Mouse (Mus musculus) forebrain, embryonic 16.5 days (tissue): ENCODE data around the gene Ano6. TPM values are rescaled to one million over a fixed set of nuclear protein-coding genes. Genes with fewer than 3 reads are reported as not detected.

ENCODE experiments used
- ATAC-seq: fragments of 200-750 bp; cut with Nextera tagmentation; 2 replicates; pipeline ENCODE4 v1.8.0; 2017; ENCODE audit warnings: mild to moderate bottlenecking, moderate library complexity
- H3K27ac ChIP-seq: fragments of 300-500 bp; sonication (generic); 2 replicates; pipeline ENCODE4 v1.5.1; 2014; ENCODE audit warnings: low read length, control low read depth
- H3K27me3 ChIP-seq: fragments of 300-500 bp; sonication (generic); replicated peaks from 2 replicates; pipeline ENCODE4 v1.6.1; 2014; ENCODE audit warnings: low read length; ENCODE audit not compliant: control insufficient read depth, insufficient read depth
- H3K36me3 ChIP-seq: fragments of 300-500 bp; sonication (generic); 2 replicates; pipeline ENCODE4 v1.6.1; 2014; ENCODE audit not compliant: control insufficient read depth, insufficient read depth
- H3K4me1 ChIP-seq: fragments of 300-500 bp; sonication (generic); replicated peaks from 2 replicates; pipeline ENCODE4 v1.6.1; 2014; ENCODE audit warnings: low read length; ENCODE audit not compliant: control insufficient read depth, insufficient read depth
- H3K4me2 ChIP-seq: fragments of 300-500 bp; sonication (generic); 2 replicates; pipeline ENCODE4 v1.6.1; 2014; ENCODE audit warnings: mild to moderate bottlenecking, low read length, control low read depth
- H3K4me3 ChIP-seq: fragments of 300-500 bp; sonication (generic); replicated peaks from 2 replicates; pipeline ENCODE4 v1.5.1; 2014; ENCODE audit warnings: mild to moderate bottlenecking, low read length, control low read depth
- H3K9ac ChIP-seq: fragments of 300-500 bp; sonication (generic); replicated peaks from 2 replicates; pipeline ENCODE4 v1.6.1; 2014; ENCODE audit warnings: low read depth, low read length, control low read depth
- H3K9me3 ChIP-seq: fragments of 300-500 bp; sonication (generic); 2 replicates; pipeline ENCODE4 v1.6.1; 2016; ENCODE audit warnings: low read length; ENCODE audit not compliant: control insufficient read depth
- WGBS: fragments of 180-500 bp; shearing (Covaris S2); extraction: QIAGEN DNeasy Blood & Tissue Kit; methylation state at CpG from one replicate; pipeline ENCODE4 v1.1.7; 2014; 5-methylcytosine and 5-hydroxymethylcytosine counted together
- polyA plus RNA-seq: library from polyadenylated mRNA; unstranded; fragments of >200 nt; fragmentation: Nextera tagmentation; extraction: Ambion mirVana; gene quantifications from 2 replicates; pipeline ENCODE4 v1.2.1, GENCODE M21; 2015

Gene Ano6
- polyA plus RNA-seq, 1 experiment from 2014 or later = 24.6 TPM

DNA sequence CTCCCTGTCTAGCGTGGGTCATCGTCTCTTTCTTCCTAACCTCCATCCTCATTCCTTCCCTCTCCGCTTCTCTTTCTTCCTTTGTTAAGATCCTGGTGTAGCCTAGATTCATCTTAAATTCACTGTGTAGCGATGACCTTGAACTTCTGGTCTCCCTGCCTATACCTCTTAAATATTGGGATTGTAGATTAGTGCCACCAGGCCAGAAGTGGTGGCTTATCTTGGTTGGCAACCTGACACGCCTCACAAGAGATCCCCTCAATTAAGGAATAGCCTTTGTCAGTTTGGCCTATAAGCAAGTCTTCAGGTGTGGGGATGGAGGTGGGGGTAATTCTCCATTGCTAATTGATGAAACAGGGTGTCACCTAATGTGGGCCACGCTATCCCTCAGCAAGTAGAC lies 107.8 kb downstream of the Ano6 start:
- WGBS = 98% methylated on average over 6 of the region's 6 CpGs
- H3K27me3 ChIP-seq = no peaks in the 10 kb centered on the region
- H3K27ac ChIP-seq = no peak overlapping the region
- H3K36me3 ChIP-seq = no peaks in the 10 kb centered on the region
- no peak overlapping the region for H3K4me3 ChIP-seq
- no peaks in the 10 kb centered on the region for H3K4me1 ChIP-seq
- ATAC-seq = no peak
- no peak overlapping the region for H3K4me2 ChIP-seq
- H3K9me3 ChIP-seq = no peaks in the 10 kb centered on the region
- H3K9ac ChIP-seq = no peak overlapping the region

DNA sequence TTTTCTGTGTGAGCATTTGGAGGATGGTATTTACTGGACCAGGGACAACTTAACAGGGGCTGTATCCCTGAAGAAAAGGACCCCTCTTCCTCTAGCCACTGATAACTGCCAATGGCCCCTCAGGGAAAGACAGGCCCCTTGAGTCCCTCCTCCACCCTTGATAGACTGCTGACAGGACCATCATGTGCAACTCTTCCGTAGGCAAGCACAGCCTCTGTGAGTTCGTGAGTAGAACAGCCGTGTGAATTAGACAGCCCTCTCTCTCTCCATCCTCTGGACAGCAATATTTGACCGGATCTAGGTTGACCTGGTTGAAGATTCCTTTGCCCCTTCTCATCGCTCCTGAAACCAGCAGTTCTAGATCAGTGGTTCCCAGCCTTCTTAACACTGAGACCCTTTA lies 111.8 kb downstream of the Ano6 start:
- Histone ChIP-seq H3K9ac (no peak overlapping the region), H3K4me1 (0 out of 2 replicates have a peak, but pooled peaks cover 2% of the 10 kb centered on the region), H3K36me3 (no peaks in the 10 kb centered on the region), H3K27ac (no peak overlapping the region), H3K9me3 (no peaks in the 10 kb centered on the region), H3K4me3 (no peak overlapping the region), H3K27me3 (no peaks in the 10 kb centered on the region), H3K4me2 (no peak overlapping the region)
- WGBS = 96% methylated on average over 5 of the region's 5 CpGs
- no peak for ATAC-seq

DNA sequence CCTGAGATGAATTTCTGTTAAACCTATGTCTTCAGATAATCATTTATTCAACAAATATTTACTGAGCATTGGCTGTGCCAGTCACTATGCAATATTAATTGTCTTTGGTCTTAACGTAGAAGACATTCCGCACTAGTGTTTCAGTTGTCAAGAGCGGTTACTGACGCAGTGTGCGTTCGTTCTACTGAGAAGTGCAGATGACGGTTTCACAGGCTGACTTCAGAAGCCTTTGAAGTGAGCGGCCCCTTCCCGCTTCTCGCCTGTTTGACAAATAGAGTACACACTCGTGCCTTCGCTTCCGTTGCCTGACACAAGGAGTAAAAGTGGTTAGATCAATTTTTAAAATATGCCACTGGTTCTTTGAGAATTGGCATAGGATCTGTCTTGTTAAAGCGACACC lies 113.6 kb downstream of the Ano6 start:
- Histone ChIP-seq H3K27me3 (no peaks in the 10 kb centered on the region), H3K9me3 (no peaks in the 10 kb centered on the region), H3K27ac (no peak overlapping the region), H3K4me2 (no peak overlapping the region), H3K4me1 (0 out of 2 replicates have a peak, but pooled peaks cover 2% of the 10 kb centered on the region), H3K36me3 (no peaks in the 10 kb centered on the region), H3K9ac (no peak overlapping the region), H3K4me3 (no peak overlapping the region)
- no peak for ATAC-seq
- 69% methylated on average over 14 of the region's 14 CpGs for WGBS

DNA sequence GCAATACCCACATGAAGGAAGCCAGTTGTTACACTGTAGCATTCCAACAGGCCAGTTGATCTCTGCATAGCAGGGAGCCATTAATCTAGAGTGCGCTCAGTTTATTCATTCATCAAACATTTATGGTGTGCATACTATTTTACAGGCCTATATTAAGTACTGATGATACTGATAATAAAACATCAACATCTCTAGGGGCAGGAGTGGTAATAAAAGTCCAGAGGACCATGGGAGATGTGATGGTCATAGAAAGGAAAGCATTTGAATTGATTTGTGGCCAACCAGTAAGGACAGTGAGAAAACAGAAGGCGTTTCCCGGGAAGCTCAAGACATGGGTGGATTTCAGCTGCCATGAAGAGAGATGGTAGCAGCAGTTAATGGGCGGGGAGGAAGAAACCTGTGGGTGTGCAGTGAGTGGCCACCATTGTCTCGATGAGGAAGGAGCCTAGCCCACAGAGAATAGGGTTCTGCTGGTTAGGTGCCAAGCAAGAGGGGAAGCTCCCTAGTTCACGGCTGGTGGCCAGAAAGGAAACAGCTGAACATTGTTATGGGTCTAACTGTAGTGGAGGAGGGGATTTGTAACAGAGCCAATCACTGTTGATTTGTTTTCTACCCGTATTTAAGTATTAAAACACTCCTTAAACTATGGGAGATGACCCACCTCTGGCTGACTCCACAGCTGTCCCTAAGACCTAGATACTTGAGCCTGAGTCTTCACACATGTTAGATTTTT lies 115.5 kb downstream of the Ano6 start:
- Histone ChIP-seq H3K9me3 (no peaks in the 10 kb centered on the region), H3K4me2 (no peak overlapping the region), H3K9ac (no peak overlapping the region), H3K27me3 (no peaks in the 10 kb centered on the region), H3K4me3 (no peak overlapping the region), H3K4me1 (0 out of 2 replicates have a peak, but pooled peaks cover 2% of the 10 kb centered on the region), H3K27ac (no peak overlapping the region), H3K36me3 (no peaks in the 10 kb centered on the region)
- ATAC-seq = no peak
- WGBS = 69% methylated on average over 7 of the region's 7 CpGs

DNA sequence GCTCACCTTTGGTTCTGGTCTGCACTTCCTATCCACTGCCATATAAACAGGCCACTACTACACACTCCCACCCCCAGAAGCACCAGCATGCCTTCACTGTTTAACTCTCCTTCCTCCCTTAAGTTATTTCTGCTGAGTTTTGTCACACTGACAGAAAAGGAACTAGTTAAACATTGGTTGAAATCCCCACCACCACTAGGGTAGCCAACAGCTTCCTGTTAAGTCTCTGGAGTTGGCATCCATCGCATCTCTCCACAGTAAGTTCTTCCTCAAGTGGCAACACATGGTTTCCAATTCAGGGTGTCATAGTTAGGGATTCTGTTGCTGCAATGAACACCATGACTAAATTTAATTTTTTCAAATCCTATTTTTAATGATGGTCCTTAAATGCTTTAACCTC lies 116.2 kb downstream of the Ano6 start:
- Histone ChIP-seq H3K27me3 (no peaks in the 10 kb centered on the region), H3K4me3 (no peak overlapping the region), H3K4me2 (no peak overlapping the region), H3K9me3 (no peaks in the 10 kb centered on the region), H3K4me1 (0 out of 2 replicates have a peak, but pooled peaks cover 2% of the 10 kb centered on the region), H3K27ac (no peak overlapping the region), H3K36me3 (no peaks in the 10 kb centered on the region), H3K9ac (no peak overlapping the region)
- no peak for ATAC-seq
- WGBS = 91% methylated on average over 1 of the region's 1 CpGs

DNA sequence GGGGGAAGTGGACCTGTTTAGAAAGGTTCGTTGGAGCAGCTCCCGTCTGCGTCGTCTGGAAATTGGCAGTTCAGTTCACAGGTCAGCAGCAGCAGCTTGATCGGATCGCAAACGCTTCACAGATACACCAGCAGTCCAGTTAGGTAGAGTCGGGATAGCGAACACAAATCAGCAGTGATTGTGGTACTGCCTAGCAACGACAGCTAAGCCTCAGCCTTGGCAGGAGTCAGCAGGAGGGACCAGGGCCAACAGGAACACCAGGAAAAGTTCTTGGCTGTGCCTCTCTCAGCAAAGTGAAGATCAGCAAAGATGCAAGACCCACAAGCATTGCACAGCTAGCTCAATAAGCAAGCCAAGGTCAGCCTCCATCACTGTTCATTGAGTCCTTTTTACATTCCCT lies 116.7 kb downstream of the Ano6 start:
- Histone ChIP-seq H3K4me3 (no peak overlapping the region), H3K36me3 (no peaks in the 10 kb centered on the region), H3K9ac (no peak overlapping the region), H3K4me2 (no peak overlapping the region), H3K27ac (no peak overlapping the region), H3K4me1 (0 out of 2 replicates have a peak, but pooled peaks cover 2% of the 10 kb centered on the region), H3K9me3 (no peaks in the 10 kb centered on the region), H3K27me3 (no peaks in the 10 kb centered on the region)
- ATAC-seq = peak; percentile 71; the same call in 1 of the 2 replicates
- 62% methylated on average over 10 of the region's 10 CpGs for WGBS

DNA sequence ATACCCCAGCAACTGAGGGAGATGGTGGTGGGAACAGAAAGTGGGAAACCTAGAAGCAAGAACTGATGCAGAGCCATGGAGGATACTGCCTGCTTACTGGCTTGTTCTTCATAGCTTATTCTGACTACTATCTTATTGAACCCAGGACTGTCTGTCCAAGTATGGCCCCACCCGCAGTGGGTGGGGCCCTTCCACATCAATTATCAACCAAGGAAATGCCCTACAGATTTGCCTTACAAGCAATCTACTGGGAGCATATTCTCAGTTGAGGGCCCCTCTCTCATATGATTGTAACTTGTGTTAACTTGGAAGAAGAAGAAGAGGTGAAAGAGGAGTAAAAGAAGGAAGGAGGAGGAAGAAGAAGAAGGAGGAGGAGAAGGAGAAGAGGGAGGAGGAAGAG lies 117.3 kb downstream of the Ano6 start:
- H3K27ac ChIP-seq = no peak overlapping the region
- ATAC-seq = no peak
- H3K4me1 ChIP-seq = 0 out of 2 replicates have a peak, but pooled peaks cover 2% of the 10 kb centered on the region
- H3K27me3 ChIP-seq = no peaks in the 10 kb centered on the region
- H3K36me3 ChIP-seq = no peaks in the 10 kb centered on the region
- no peak overlapping the region for H3K9ac ChIP-seq
- H3K4me2 ChIP-seq = no peak overlapping the region
- 97% methylated on average over 1 of the region's 1 CpGs for WGBS
- H3K9me3 ChIP-seq = no peaks in the 10 kb centered on the region
- H3K4me3 ChIP-seq = no peak overlapping the region

DNA sequence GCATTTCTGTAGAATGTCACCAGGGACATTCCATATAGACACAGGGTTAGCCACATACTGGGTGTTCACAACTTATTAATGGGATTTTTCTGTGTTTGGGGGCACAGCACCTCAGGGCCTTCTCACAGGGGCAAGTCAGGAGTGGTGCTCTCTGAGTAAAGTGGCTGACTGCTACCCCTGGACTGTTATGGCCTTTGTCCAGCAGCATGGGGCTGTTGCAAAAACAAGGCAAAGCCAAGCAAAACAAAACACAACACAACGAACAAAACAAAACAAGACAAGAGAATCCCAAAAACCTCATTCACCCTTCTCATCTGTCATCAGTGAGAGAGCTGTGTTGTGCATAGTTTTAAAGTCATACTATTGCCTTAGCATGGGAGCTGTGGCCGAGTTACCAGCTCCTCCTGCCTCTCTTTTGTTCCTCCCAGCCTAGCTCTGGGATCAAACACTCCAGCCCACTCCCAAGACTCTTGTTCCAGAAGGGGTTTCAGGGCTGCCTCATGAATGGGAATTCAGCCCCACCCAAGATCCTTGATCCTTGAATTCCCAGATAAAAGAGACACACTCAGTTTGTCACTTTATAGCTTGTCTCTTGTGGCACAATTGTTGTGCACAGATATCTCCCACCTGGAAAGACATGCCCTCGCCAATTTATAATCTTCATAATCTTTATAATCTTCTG lies 119.6 kb downstream of the Ano6 start:
- no peak for ATAC-seq
- Histone ChIP-seq H3K36me3 (peaks cover 2% of the 10 kb centered on the region; the same call in 1 of the 2 replicates), H3K4me3 (no peak overlapping the region), H3K27me3 (no peaks in the 10 kb centered on the region), H3K9ac (no peak overlapping the region), H3K27ac (no peak overlapping the region), H3K4me2 (no peak overlapping the region), H3K9me3 (no peaks in the 10 kb centered on the region), H3K4me1 (0 out of 2 replicates have a peak, but pooled peaks cover 2% of the 10 kb centered on the region)
- WGBS = 61% methylated on average over 3 of the region's 3 CpGs

DNA sequence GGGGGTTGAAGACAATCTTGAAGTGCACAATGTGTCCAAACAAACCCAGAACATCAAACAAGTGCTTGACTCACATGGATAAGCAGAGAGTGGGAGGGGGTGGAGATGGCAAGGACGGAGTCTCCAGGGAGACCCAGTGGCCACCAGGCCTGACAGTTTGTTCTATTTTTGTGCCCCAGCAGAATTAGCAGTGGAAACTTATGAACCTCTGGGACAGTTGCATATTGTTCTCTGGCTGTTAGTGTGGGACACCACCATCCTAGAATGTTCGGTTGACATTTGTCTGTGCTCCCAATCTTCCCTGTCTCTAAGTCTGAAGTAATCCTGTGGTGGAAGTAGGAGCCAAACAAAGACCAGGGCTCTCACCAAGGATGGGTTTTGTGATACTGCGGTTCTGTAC lies 124.3 kb downstream of the Ano6 start:
- no peak overlapping the region for H3K4me2 ChIP-seq
- peaks cover 2% of the 10 kb centered on the region; the same call in 1 of the 2 replicates for H3K36me3 ChIP-seq
- 95% methylated on average over 3 of the region's 3 CpGs for WGBS
- H3K4me1 ChIP-seq = peaks cover 4% of the 10 kb centered on the region
- H3K4me3 ChIP-seq = no peak overlapping the region
- no peak for ATAC-seq
- H3K9ac ChIP-seq = no peak overlapping the region
- H3K9me3 ChIP-seq = no peaks in the 10 kb centered on the region
- H3K27me3 ChIP-seq = no peaks in the 10 kb centered on the region
- H3K27ac ChIP-seq = no peak overlapping the region
